Mouse (Mus musculus): ENCODE results near the gene Aldh18a1.
"Not testable (repeated sequence)": the region's sequence is repeated elsewhere in the genome, so short reads cannot be mapped to it uniquely, and the experiment has no call there.

Gene Aldh18a1

DNA sequence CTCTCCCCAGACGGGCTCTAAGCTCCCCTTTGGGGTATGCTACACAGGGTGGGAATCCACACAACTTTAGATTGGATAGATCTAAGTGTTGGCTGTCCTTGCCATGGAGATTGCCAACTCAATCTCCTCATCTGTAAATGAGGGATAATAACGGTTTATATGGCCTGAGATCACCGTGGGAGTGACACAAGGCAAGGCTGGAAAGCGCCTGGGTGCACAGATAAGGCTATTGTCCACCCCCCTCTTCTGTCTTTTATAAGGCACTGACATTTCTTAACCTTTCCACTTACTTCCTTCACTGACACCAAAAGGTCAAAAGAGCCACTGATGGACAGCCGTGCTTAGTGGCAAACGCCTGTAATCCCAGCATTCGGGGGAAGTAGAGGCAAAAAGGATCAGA lies 1.4 kb downstream of the Aldh18a1 start:
- DNase-seq (ENCODE audit: low spot score), result no peak

DNA sequence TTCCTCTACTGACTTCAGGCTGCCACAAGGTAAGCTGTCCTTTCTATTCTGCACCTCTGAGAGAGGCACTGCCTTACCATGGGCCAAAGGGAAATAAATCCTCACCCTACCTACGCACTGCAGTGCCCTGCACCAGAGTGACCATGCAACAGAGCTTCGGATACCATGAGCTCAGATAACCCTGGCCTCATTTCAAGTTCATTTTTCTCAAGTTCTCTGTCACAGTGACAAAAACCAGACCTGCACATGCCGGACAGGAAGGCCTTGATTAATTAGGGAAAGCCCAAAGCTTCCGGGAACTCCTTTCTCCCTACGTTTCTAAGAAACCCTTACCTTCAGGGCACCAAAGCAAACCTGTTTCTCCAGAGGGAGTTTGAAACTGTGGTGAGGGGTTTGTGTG lies 6.6 kb downstream of the Aldh18a1 start:
- DNase-seq (ENCODE audit: low spot score), result no peak

DNA sequence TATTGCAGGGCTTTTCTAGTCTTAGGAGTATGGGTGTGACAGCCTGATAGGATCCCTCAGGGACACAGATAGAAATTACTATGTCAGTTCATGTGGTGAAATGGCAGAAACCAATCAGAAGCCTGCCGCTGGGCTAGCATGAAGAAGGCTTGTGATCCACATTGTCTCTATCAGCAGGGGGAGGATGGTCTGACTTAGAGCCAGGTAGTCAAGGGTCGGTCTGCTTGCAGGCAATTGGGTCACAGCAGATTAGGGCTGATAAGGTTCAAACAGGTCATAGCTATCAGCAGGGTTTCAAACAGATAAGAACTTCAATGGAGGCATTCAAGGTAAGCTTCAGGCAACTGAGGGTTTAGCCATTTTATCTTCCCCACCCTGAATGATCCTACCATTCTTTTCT lies 7.4 kb downstream of the Aldh18a1 start:
- DNase-seq (ENCODE audit: low spot score), result no peak

DNA sequence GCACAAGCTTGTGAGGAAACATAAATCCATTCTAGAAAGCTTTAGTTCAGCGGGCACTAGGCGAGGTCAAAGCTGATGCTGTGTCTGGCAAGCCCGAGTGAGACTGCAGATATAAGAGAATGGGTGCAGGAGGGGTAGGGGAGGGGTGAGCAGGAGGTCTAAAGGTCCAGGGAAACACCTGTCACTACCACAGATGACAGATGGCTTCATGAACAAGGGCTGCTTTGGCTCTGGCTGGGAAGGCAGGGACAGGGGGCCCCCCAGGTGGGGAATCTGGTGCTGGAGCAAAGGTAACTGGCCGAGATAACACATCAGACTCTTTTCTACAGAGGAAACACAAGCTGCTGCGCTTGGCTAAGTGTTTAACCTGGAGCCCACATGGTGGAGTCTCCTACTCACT lies 12.8 kb downstream of the Aldh18a1 start:
- DNase-seq (ENCODE audit: low spot score), result no peak

DNA sequence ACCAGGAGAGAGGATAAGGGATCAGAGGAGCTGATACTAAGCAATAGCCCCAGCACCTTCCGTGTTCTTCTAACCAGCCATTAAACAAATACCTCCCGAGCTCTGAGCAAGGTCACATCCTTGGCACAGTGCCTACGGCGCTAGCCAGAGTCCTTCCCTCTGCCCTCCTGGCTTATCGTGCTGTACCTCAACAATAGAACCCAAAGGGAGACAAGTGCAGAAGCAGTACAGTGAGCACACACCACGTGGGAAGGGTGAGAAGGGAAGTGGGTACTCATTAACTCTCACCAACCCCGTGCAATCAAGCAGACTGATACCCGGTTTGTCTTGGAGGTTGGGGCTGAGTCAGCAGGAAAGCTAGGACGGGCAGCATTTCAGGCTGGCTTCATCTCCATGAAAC lies 17.5 kb downstream of the Aldh18a1 start:
- DNase-seq (ENCODE audit: low spot score), result no peak

DNA sequence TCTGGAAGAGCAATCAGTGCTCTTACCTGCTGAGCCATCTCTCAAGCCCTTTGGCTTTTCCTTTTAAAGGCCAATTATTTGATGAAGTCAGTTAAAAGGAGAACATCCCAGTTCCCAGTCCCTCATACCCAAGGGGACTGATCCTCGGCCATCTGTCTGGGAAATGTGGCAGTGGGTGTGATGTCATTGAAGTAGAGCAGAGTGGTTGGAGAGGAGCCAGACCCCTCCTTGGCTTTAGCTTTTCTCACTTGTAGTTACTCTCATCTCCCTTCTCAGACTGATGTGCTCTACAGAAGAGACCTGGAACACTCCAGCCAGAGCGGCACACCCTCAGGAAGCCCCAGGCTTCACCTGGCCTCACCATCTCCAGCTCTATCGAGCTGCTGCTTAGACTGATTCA lies 20.6 kb downstream of the Aldh18a1 start:
- no peak for DNase-seq (ENCODE audit: low spot score)

DNA sequence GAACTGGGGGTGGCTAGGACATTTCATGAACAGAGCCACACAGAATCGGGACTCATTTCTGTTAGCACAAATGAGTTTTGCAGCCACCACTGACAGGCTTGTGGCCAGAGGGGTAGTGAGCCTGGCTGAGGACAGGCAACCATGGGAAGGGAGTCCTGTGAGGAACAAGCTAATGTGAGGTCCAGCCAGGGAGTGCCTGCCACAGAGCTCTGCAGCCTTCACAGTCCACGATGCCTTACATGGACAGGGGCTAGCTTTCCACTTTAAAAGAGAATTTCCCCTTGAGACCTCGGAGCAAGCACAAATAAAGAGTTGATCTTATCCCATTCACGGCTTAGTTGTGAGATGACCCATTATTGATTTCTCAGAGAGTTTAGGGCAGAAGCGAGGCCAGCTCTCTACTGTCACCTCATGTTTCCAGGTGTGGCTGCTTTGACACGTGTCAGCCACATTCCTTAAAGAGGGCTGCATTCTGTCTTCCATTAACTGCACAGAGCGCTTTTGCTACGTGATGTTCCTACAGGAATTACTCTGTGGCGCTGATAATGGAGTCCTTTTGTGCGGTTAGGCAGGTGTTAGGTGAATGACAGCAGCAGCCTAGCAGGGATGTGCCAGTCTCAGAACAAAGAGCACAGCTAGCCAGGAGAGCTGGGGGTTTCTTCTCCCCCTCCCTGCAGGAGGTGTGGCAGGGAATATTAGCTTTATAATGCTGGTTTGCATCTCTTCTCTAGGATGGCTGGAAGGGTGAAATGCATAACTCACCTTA lies 24.2 kb downstream of the Aldh18a1 start:
- no peak for DNase-seq (ENCODE audit: low spot score)

DNA sequence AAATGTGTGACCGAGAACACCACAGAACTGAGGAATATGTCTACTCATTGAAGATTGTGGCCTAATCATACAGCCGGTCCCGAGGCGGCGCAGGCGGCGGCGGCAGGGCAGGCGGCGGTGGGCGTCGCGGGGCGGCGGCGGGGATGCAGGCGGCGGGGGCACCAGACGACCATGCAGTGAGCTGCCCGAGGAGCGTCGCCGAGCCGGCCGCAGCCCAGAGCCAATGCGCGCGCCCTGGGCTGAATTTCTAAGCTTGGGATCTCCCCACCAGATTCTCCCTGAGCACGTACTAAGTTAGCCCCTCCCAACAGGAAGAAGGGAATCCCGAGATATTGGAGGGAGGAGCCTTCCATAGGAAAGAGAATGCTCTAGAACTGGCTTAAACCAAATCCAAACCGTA lies 26.7 kb downstream of the Aldh18a1 start:
- DNase-seq (ENCODE audit: low spot score), result not testable (repeated sequence)

DNA sequence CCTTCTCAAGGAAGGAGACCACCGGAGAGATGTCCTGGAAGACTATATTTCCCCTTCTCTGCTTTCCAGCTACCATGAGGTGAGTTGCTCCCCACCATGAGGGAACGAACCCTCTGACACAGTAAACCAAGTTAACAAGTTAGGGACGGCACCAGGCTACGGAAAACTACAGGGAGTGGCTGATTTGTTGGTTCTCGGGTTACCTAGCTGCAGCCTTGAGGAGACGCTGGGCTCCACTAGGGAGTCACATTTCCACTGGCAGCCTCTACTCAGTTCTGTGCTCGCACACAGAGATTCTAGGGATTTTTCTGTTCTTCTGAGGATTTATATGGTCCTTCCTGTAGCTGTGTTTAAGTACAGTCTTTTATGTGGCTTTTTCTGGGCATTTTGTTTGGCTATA lies 32.2 kb downstream of the Aldh18a1 start:
- DNase-seq (ENCODE audit: low spot score), result no peak

DNA sequence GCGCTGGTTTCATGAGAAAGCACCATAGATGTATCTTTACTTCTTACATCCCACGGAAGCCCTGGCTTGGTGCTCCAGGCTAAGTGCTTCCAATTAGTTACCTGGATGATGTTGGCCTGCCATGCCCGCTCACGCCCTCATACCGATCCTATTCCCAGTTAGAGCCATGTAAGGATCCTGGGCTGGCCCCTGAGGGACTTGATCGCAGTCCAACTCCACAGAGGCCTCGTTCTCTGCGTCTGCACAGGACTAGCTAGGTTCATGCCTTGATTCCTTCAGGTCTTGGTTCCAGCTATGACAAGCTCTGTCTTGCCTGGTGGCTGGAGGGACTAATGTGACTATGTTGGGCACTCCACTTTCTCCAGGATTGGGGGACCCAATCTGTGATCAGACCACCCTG lies 33.1 kb downstream of the Aldh18a1 start:
- no peak for DNase-seq (ENCODE audit: low spot score)

DNA sequence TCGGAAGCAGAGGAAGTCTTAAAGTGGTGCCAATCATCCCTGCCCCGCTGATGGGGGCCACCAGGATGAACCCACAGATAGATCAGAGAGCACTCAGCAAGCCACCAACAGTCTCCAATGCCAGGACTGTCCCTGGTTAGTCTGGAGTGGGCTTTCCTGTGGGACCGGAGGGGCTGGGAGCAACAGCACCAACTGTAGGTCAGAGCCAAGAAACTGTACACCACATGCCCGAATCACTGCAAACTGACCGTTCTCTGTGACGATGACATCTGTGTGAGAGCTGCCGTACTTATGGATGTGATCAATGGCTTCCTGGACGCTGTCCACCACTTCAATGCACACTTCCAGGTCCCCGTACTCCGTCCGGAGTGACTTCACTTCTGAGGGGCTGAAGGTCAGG lies 33.9 kb downstream of the Aldh18a1 start:
- no peak for DNase-seq (ENCODE audit: low spot score)

DNA sequence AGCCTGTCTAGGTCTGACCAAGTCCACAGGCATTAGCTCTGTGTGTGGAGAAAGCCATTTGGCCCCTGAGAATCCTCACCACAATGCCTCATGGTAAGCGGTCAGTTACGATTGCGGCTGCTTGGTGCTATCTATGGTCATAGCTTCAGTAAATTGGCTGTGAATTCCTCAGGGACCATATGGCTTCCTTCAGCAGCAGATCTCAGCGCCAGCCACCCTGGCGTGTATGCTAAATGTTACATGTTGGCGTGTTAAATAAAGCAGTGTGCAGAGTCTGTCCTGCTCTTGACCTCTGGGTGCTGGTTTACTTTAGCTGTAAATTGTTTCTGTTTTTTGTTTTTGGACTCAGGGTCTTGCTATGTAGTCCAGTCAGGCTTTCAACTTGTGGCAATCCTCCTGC lies 34.4 kb downstream of the Aldh18a1 start:
- no peak for DNase-seq (ENCODE audit: low spot score)

DNA sequence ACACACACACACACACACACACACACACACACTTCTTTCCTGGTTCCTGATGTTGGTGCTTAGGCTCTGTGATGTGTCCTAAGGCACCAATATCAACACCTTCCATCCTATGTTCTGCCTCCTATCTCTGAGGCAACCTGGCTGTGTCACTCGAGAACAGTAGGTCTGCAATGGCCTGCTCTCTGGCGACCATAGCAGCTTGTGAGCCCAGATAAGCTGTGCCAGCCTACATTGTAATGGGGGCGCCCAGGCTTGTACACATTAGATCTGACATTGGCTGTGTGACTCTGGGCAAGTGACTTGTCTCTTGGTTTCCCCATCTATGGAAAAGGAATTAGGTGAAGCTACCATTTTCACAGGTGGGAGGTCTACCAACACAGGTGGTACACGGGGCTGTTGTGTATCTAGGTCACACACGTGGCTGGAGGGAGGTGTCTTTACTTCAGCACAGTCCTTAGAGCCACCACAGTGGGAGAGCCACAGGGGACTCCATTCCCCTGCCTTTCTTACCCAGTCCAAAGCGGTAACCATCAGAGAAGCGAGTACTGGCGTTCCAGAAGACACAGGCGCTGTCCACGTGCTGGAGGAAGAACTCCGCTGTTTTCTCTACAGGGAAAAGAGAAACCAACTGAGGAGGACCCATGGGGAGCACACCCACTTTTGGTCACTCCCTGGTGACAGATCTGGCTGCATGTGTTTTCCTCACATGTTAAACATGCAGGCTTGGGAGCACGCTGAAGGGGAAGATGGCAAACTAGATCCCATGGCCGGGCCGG lies 35.1 kb downstream of the Aldh18a1 start:
- DNase-seq (ENCODE audit: low spot score), result no peak

DNA sequence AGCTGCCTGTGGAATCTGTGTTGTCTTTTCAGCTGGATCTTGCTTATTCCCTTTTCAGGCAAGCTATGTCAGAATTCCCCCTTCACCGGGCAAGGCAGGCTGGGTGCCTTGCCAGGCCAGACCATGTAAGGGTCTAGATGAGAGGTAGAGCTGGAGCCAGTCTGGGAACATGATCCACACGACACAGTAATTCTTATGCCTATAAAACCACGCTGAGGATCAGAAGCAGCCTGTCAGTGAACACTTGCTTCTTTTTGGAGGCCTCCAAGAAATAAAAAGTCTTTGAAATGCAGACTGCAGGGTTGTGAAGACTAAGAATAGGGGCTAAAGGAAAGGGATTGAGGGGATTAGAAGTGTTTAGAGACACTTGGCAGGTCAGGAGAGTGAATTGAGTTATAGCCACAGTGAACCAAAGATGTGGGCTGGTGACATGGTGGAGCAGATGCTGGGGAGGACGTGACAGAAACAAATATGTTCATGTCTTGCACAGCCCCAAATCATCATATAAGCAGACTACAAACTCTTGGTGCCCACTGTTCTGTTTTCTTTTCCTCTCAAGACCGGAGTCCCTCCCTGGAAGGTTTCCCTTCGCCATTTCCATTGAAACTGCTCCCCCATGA lies 38.6 kb downstream of the Aldh18a1 start:
- no peak for DNase-seq (ENCODE audit: low spot score)

DNA sequence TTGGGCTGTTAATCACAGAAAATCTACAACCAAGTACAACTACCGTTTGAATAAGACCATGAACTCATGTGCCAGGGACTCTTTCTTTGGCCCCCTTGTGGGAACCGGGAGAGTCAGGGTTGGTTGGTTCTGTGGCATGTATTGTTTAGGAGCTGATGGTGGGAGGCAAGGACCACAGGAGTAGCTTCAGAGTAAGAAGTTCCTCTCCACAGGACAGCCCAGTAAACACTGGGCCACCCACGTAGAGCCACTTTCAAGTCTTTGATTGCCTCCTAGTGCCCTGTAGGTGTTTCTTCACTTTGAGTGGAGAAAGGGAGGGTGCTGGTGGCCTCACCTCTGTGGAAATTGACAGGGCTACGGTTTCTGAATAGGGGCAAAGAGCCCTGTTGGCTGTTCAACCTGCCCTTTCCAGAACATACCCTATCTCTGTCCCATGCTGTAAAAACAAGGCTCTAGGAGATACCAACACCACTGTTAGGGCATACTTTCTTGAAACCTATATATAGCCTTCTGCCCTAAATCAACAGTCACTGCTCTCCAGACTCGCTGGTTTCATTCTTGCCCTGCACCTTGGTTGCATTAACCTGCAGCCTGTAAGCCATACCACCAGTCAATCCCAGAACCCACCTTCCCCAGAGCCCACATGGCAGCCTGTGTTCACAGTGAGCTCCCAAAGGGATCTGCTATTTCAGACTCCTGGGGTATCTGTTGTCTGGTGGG lies 39.3 kb downstream of the Aldh18a1 start:
- DNase-seq (ENCODE audit: low spot score), result no peak

DNA sequence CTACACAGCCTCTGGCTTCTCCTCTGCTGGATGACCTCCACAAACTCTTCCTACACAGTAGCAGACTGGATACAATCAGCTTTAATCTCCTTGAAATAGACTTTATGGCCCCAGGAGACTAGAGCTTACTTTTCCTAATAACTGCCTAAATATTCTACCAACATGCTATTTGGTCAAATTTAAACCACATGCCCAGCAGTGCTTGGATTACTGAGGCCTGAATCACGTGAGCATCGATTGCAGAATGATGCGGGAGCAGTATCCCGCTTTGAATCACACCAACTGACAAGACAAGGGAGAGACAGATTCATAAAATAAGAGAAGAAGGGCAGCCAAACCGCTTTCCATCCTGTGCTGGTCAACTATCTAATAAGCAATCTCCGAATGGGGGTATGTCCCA lies 39.9 kb downstream of the Aldh18a1 start:
- no peak for DNase-seq (ENCODE audit: low spot score)

DNA sequence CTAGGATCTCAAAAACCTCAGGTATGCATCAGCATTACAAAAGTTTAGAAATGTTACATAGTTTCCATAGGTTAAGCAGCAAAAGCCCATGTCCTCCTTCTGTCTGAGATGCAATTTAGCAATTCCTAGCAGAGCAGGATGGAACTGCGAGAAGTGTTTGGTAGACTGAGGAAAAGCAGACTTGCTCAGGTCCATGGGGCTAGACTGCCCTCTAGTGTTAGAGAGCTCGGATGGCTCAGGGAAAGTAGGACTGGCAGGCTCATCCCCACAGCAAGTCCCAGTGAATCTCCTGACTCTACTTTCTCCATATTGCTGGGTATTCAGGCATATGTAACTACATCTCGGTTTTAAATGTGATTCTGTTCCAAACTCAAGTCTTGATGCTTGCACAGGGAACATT lies 43.4 kb downstream of the Aldh18a1 start:
- no peak for DNase-seq (ENCODE audit: low spot score)

DNA sequence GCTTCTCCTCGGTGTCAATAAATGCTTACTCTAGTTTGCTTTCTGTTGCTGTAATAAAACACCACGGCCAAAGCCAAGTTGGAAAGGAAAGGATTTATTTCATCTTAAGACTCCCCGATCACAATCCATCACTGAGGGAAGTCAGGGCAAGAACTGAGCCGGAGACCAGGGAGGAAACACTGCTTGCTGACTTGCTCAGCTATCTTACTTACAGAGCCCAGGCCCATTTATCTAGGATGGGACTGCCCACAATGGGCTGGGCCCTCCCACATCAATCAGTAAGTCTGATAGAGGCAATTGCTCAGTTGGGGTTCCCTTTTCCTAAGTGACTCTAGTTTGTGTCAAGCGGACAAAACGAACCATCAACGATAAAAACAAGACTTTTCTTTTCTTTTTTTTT lies 45.5 kb downstream of the Aldh18a1 start:
- DNase-seq (ENCODE audit: low spot score), result no peak

DNA sequence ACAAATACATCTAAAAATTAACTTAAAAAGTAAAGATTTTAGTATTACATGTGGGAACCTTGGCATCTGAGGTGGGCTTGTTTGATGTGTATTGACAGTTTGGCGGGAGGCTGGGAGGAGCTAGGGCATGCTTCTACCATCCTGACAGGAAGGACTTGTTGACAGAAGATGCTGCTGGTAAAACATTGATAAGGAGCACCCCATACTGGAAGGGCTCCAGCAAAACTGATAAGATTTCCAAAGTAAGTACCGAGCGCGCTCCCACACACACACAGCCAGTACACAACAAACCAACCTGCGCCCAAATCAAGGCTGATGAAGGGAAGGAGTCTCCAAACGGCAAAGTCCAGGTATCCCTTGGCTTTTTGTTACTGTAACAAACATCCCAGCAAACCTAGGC lies 51.7 kb downstream of the Aldh18a1 start:
- no peak for DNase-seq (ENCODE audit: low spot score)

DNA sequence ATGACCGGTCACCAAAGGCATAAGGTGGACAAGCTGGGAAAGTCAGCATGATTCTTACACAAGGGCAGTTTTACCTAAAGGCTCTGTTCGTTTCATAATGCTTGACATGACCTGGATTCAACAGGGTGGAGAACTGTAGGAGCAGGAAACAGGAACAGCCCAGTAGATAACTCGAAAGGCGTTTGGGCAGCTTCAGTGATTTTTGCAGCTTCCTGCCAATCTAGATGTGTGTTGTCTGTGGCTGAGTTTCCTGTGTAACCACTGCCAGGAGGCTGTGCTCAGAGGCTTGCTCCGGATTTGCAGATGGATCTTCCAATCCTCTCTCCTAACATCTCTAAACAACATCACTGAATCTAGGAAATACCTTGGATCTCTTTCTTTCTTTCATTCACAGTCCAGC lies 55.7 kb downstream of the Aldh18a1 start:
- no peak for DNase-seq (ENCODE audit: low spot score)

DNA sequence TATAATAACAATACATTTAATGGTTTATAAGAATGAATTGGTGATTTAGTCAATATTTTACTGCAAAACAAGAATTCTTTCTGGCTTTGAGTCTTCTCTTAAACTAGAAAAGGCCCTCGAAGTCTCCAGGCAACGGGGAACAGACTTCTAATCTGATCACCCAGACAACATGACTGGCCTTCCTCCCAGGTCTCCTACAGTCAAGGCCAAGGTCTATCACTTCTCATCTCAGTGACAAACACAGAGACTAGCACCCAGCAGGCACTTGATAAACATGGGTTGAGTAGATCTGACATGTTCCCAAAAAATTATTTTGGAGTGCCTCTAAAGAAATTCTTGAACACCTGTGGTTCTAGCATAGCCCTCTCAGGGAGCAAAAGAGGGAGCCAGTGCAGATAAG lies 57.9 kb downstream of the Aldh18a1 start:
- DNase-seq (ENCODE audit: low spot score), result no peak

DNA sequence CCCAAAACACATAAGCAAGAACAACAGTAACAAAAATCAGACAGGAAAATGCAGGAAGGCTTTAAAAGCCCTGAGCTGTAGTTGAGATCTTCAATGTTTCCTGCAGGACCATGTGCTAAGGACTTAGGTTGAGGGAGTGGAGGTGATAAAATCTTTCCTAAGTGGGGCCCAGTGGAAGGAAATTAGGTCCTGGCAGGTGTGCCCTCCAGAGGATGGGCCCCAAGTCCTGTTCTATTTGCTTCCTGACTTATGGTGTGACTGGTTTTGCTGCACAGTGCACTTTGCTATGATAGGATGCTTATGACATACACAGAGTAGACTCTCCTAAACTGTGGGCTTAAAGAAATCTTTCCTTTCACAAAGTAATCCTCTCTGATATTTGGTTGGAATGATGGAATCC lies 60.0 kb downstream of the Aldh18a1 start:
- DNase-seq (ENCODE audit: low spot score), result no peak
